ENCODE assay signal across 16 mouse cellular contexts in the genomic region with DNA sequence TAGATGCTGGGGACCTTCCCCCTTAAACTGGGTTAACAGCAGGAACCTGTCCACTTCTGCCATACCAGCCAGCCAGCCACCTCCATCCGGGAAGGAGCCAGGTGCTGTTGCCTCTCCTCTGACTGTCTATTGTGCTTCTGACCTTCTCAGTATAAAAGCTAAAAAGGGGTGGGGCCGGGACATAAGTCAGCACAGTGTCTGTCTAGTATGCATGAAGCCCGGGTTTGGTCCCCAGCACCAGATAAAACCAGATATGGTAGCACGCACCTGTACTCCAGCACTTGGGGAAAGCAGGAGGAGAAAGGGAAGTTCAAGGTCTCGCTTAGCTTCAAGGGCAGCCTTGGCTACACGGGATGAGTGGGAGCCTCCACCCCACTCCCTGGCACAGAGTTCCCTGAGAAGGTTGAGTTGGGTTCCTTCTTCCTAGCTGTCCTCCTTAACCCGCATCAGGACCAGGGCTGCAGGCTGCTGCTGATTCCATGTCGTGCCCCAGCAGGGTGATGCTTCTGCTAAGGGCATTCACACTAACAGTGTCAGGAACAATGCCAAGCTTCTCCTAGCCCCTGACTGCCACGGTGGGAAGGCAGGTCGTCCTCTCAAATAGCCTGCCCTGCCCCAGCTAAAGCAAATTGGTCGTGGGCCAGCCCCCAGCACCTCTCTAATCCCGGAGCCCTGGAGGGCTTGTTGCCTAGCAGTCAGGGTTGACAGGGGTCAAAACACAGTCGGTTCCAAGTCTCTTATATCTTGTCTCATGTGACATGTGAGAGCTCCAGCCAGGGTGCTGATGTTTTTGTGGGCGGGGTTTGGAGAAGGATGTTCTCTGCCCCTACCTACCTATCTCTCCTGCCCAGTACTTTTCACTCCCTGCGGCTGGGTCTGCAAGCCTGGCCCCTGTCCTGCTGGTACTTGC. TPM values are rescaled to one million over a fixed set of nuclear protein-coding genes. Genes with fewer than 3 reads are reported as not detected.
DNase-seq lines count a peak whose midpoint lies in the region; ATAC-seq and TF ChIP-seq lines count a peak whose summit lies in the region.
"Had no signal": no experiment of that assay in that cellular context is flagged by ENCODE, and none has a peak within 500 bp of the region (broad histone marks: within the 10 kb centered on the region; RNA-seq: fewer than 3 reads in every experiment).

No protein-coding gene starts in this region.

- no peak for DNase-seq in midbrain, embryonic 10.5 days (ENCODE audit: low spot score)
- no peak for DNase-seq in midbrain, postnatal 0 days (ENCODE audit: low spot score)
- DNase-seq in gastrocnemius, postnatal 25 days: peak; percentile 48
- DNase-seq in yolk sac, embryonic 10.5 days (ENCODE audit: low spot score): peak; percentile 46
- no peak for DNase-seq in right cerebral cortex, postnatal 4 days
- DNase-seq in right cerebral cortex, adult 18-20 months: no peak
- DNase-seq: cerebellum, adult 2 months; liver, embryonic 13.5 days had no signal

- no peak overlapping the region for H3K9ac ChIP-seq in midbrain, postnatal 0 days (replicated peaks; ENCODE audit: low read length, poor library complexity, severe bottlenecking)
- H3K9ac ChIP-seq in heart, embryonic 14.5 days (ENCODE audit: low read length): no peak overlapping the region
- H3K9ac ChIP-seq: forebrain, embryonic 15.5 days; kidney, embryonic 15.5 days; liver, embryonic 13.5 days had no signal

- H3K4me3 ChIP-seq in midbrain, embryonic 10.5 days: no peak overlapping the region
- no peak overlapping the region for H3K4me3 ChIP-seq in midbrain, postnatal 0 days (ENCODE audit: low read depth, low read length)
- no peak overlapping the region for H3K4me3 ChIP-seq in heart, embryonic 14.5 days (ENCODE audit: control insufficient read depth in 1 of 2, insufficient read depth in 1 of 2, low read depth in 1 of 2, low read length in 2 of 2)
- H3K4me3 ChIP-seq: forebrain, embryonic 15.5 days; kidney, embryonic 15.5 days; limb, embryonic 10.5 days; liver, embryonic 13.5 days had no signal

- TF ChIP-seq CTCF in midbrain, postnatal 0 days (IDR thresholded peaks at IDR 0.05): no peak

- H3K27ac ChIP-seq in midbrain, embryonic 10.5 days (replicated peaks): peak overlapping the region; percentile 59
- H3K27ac ChIP-seq in midbrain, postnatal 0 days (ENCODE audit: low read depth, low read length): no peak overlapping the region
- 0 out of 4 replicates have a peak overlapping the region, but pooled peaks of 1 of the 2 experiments have one; percentile 8 for H3K27ac ChIP-seq in heart, embryonic 14.5 days (replicated peaks in 1 of 2; ENCODE audit: control insufficient read depth in 1 of 2, insufficient read depth in 1 of 2, low read depth in 2 of 2, low read length in 2 of 2)
- H3K27ac ChIP-seq: forebrain, embryonic 15.5 days; kidney, embryonic 15.5 days; limb, embryonic 10.5 days; liver, embryonic 13.5 days had no signal

- ATAC-seq in midbrain, postnatal 0 days (ENCODE audit: low FRiP score): no peak
- peak; percentile 10; the same call in 1 of the 2 replicates for ATAC-seq in heart, embryonic 14.5 days (ENCODE audit: insufficient number of reproducible peaks, insufficient read depth, low FRiP score, low read depth)
- ATAC-seq: CD4-positive, CD25-positive, alpha-beta regulatory T cell, adult 4 months; forebrain, embryonic 15.5 days; lung, postnatal 0 days had no signal

- peaks cover 52% of the 10 kb centered on the region for H3K27me3 ChIP-seq in midbrain, embryonic 10.5 days (ENCODE audit: low read depth, poor library complexity, severe bottlenecking)
- H3K27me3 ChIP-seq in midbrain, postnatal 0 days (ENCODE audit: insufficient read depth, low read length): no peaks in the 10 kb centered on the region
- H3K27me3 ChIP-seq in heart, embryonic 14.5 days (ENCODE audit: control insufficient read depth, insufficient read depth, low read length): 0 out of 2 replicates have a peak, but pooled peaks cover 2% of the 10 kb centered on the region
- H3K27me3 ChIP-seq: forebrain, embryonic 15.5 days; liver, embryonic 13.5 days had no signal

- H3K36me3 ChIP-seq in midbrain, embryonic 10.5 days: no peaks in the 10 kb centered on the region
- no peaks in the 10 kb centered on the region for H3K36me3 ChIP-seq in midbrain, postnatal 0 days (ENCODE audit: insufficient read depth, low read length)
- no peaks in the 10 kb centered on the region for H3K36me3 ChIP-seq in heart, embryonic 14.5 days (ENCODE audit: control insufficient read depth, insufficient read depth, low read length)
- H3K36me3 ChIP-seq: forebrain, embryonic 15.5 days; kidney, embryonic 15.5 days; liver, embryonic 13.5 days had no signal

- H3K9me3 ChIP-seq in midbrain, embryonic 10.5 days (replicated peaks): no peaks in the 10 kb centered on the region
- no peaks in the 10 kb centered on the region for H3K9me3 ChIP-seq in midbrain, postnatal 0 days (ENCODE audit: low read length)
- no peaks in the 10 kb centered on the region for H3K9me3 ChIP-seq in heart, embryonic 14.5 days (ENCODE audit: control insufficient read depth, low read length)
- H3K9me3 ChIP-seq: forebrain, embryonic 15.5 days; kidney, embryonic 15.5 days; limb, embryonic 10.5 days; liver, embryonic 13.5 days had no signal

- H3K4me2 ChIP-seq in midbrain, postnatal 0 days (ENCODE audit: low read depth, low read length, poor library complexity, severe bottlenecking): no peak overlapping the region
- H3K4me2 ChIP-seq in heart, embryonic 14.5 days (ENCODE audit: low read length): no peak overlapping the region
- H3K4me2 ChIP-seq: forebrain, embryonic 15.5 days; kidney, embryonic 15.5 days; liver, embryonic 13.5 days had no signal

- H3K4me1 ChIP-seq in midbrain, embryonic 10.5 days: peaks cover 94% of the 10 kb centered on the region
- peaks cover 20% of the 10 kb centered on the region for H3K4me1 ChIP-seq in midbrain, postnatal 0 days (ENCODE audit: insufficient read depth, low read length)
- peaks cover 46 to 57% of the 10 kb centered on the region in 2 experiments for H3K4me1 ChIP-seq in heart, embryonic 14.5 days (ENCODE audit: control insufficient read depth in 2 of 2, insufficient read depth in 2 of 2, low read length in 2 of 2)

- WGBS in midbrain, embryonic 10.5 days: 46% methylated on average over 15 of the region's 15 CpGs
- 49% methylated on average over 15 of the region's 15 CpGs for WGBS in midbrain, postnatal 0 days
- 43% methylated on average over 15 of the region's 15 CpGs for WGBS in heart, embryonic 14.5 days

RNA-seq across cellular contexts. Expression of a gene that starts 37.8 kb away (rescaled TPM):
- 0.02 and 0.06 TPM in 2 replicates for polyA plus RNA-seq in midbrain, embryonic 10.5 days (2016; fragmentation: Nextera tagmentation; extraction: Ambion mirVana)
- total RNA-seq in midbrain, postnatal 0 days (2014; rRNA removed): 2.9 and 4.1 TPM in 2 replicates
- 0.59 and 0.75 TPM in 2 replicates for polyA plus RNA-seq in midbrain, postnatal 0 days (2015; fragmentation: Nextera tagmentation; extraction: Ambion mirVana)
- total RNA-seq in gastrocnemius, postnatal 25 days (2021): under 1 TPM in 1 of 2 experiments, not detected in 1; 0.05 TPM
- polyA plus RNA-seq in heart, embryonic 14.5 days (2014; fragmentation: Nextera tagmentation; extraction: Ambion mirVana): 0.15 TPM in 1 of 2 replicates, not detected in the other
- total RNA-seq: granulocyte monocyte progenitor cell, adult 5-6 weeks had no signal
- polyA plus RNA-seq: CD4-positive, CD25-positive, alpha-beta regulatory T cell, adult 4 months; kidney, embryonic 15.5 days; stomach, embryonic 16.5 days had no signal

RNA-seq across cellular contexts. Expression of a gene that starts 41.6 kb away (rescaled TPM):
- 17.8 and 19.5 TPM in 2 replicates for polyA plus RNA-seq in midbrain, embryonic 10.5 days (2016; fragmentation: Nextera tagmentation; extraction: Ambion mirVana)
- 13.0 and 19.3 TPM in 2 replicates for total RNA-seq in midbrain, postnatal 0 days (2014; rRNA removed)
- polyA plus RNA-seq in midbrain, postnatal 0 days (2015; fragmentation: Nextera tagmentation; extraction: Ambion mirVana): 17.5 and 20.1 TPM in 2 replicates
- total RNA-seq in gastrocnemius, postnatal 25 days (2021): 10 to 100 TPM; 10.7 to 13.2 TPM
- polyA plus RNA-seq in heart, embryonic 14.5 days (2014; fragmentation: Nextera tagmentation; extraction: Ambion mirVana): 16.5 and 16.6 TPM in 2 replicates

RNA-seq across cellular contexts. Expression of a gene that starts 42.0 kb away (rescaled TPM):
- polyA plus RNA-seq in midbrain, embryonic 10.5 days (2016; fragmentation: Nextera tagmentation; extraction: Ambion mirVana): 7.1 and 11.3 TPM in 2 replicates
- total RNA-seq in midbrain, postnatal 0 days (2014; rRNA removed): 7.8 and 8.5 TPM in 2 replicates
- polyA plus RNA-seq in midbrain, postnatal 0 days (2015; fragmentation: Nextera tagmentation; extraction: Ambion mirVana): 12.2 and 12.9 TPM in 2 replicates
- 1 to 10 TPM; 4.1 to 5.8 TPM for total RNA-seq in gastrocnemius, postnatal 25 days (2021)
- 6.5 and 8.4 TPM in 2 replicates for polyA plus RNA-seq in heart, embryonic 14.5 days (2014; fragmentation: Nextera tagmentation; extraction: Ambion mirVana)

RNA-seq across cellular contexts. Expression of a gene that starts 47.6 kb away (rescaled TPM):
- 16.7 and 19.8 TPM in 2 replicates for polyA plus RNA-seq in midbrain, embryonic 10.5 days (2016; fragmentation: Nextera tagmentation; extraction: Ambion mirVana)
- 17.7 and 18.8 TPM in 2 replicates for total RNA-seq in midbrain, postnatal 0 days (2014; rRNA removed)
- polyA plus RNA-seq in midbrain, postnatal 0 days (2015; fragmentation: Nextera tagmentation; extraction: Ambion mirVana): 14.8 and 16.7 TPM in 2 replicates
- total RNA-seq in gastrocnemius, postnatal 25 days (2021): 1 to 10 TPM; 3.6 to 3.8 TPM
- 9.3 and 9.4 TPM in 2 replicates for polyA plus RNA-seq in heart, embryonic 14.5 days (2014; fragmentation: Nextera tagmentation; extraction: Ambion mirVana)

Comparison
In these comparisons a context has a peak if more than half of its experiments do, and no peak if none do; other contexts are left out.
1. DNase-seq: peak in gastrocnemius, postnatal 25 days (single experiment) and yolk sac, embryonic 10.5 days (single experiment); none in midbrain, embryonic 10.5 days (single experiment), midbrain, postnatal 0 days (single experiment), right cerebral cortex, postnatal 4 days (single experiment) and right cerebral cortex, adult 18-20 months (single experiment).